Mouse (Mus musculus) heart, postnatal 0 days (tissue): ENCODE data around the gene Khdc4.

Experiments used
- CTCF ChIP-seq: IDR thresholded peaks from 2 replicates; pipeline ENCODE4 v1.5.1; 2016; ENCODE audit warnings: antibody characterized with exemption, control low read depth, low read depth
- EP300 ChIP-seq: IDR thresholded peaks from 2 replicates; pipeline ENCODE4 v1.6.1; 2016; ENCODE audit warnings: antibody characterized with exemption, low read depth

DNA sequence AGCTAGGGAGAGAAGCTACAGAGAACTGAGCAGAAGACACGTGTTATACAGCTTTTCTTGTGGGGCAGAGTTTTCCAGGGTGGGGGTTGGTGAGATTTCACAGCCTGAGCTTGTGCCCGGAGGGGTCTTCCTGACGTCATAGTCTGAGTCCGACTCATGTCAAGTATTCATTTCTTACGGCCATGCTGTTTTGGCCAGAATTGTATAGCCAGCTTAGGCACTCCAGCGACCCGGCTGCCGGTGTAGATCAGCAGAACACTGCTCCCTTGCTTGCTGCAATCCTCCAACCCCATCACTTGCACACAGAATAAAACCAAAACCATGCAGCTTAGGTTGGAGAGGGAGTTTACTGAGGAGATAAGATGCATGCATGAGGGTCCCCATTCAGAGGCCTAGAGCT lies 30.0 kb upstream of the Khdc4 start:
- TF ChIP-seq CTCF, result no peak
- no peak for TF ChIP-seq EP300
